Comparison of ENCODE assay signal across 24 mouse cellular contexts in the genomic region with DNA sequence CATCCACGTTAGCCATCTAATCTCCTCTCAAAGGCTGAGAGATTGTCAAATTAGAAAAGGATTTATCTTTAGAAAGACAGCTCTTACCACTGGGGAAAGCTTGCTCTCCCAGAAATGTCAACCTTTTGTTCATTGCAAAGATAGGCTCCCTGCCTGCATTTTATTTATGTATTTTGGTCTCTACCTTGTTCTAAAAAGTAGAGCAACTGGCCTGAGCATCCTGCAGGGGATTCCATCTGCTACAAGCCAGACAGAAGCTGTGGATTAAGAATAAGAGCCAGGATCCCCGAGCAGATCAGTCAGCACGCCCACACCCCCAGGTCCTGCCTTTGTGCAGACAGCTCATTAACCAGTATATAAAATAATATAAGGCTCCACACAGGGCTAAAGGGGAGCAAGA. TPM values are rescaled to one million over a fixed set of nuclear protein-coding genes. Genes with fewer than 3 reads are reported as not detected.
DNase-seq lines count a peak whose midpoint lies in the region; ATAC-seq lines count a peak whose summit lies in the region.
"Had no signal": no experiment of that assay in that cellular context is flagged by ENCODE, and none has a peak within 500 bp of the region (broad histone marks: within the 10 kb centered on the region; RNA-seq: fewer than 3 reads in every experiment).

No protein-coding gene starts in this region.

- H3K9ac ChIP-seq in forebrain, embryonic 14.5 days (ENCODE audit: low read length): no peak overlapping the region
- H3K9ac ChIP-seq in midbrain, embryonic 13.5 days (replicated peaks): no peak overlapping the region
- H3K9ac ChIP-seq in midbrain, embryonic 11.5 days (ENCODE audit: low read length): no peak overlapping the region
- H3K9ac ChIP-seq: embryonic facial prominence, embryonic 13.5 days; heart, embryonic 15.5 days; hindbrain, embryonic 15.5 days; intestine, embryonic 15.5 days; liver, postnatal 0 days had no signal

- no peaks in the 10 kb centered on the region for H3K36me3 ChIP-seq in forebrain, embryonic 14.5 days (ENCODE audit: control insufficient read depth, insufficient read depth, low read length)
- no peaks in the 10 kb centered on the region for H3K36me3 ChIP-seq in forebrain, embryonic 10.5 days (replicated peaks)
- H3K36me3 ChIP-seq in midbrain, embryonic 13.5 days: no peaks in the 10 kb centered on the region
- H3K36me3 ChIP-seq in midbrain, embryonic 11.5 days (ENCODE audit: control insufficient read depth, insufficient read depth, low read length): no peaks in the 10 kb centered on the region
- H3K36me3 ChIP-seq: embryonic facial prominence, embryonic 13.5 days; heart, embryonic 15.5 days; hindbrain, embryonic 15.5 days; intestine, embryonic 15.5 days had no signal

- ATAC-seq in forebrain, embryonic 14.5 days: no peak
- 0 out of 2 replicates have a peak, but pooled peaks have one; percentile 30 for ATAC-seq in midbrain, embryonic 13.5 days
- no peak for ATAC-seq in midbrain, embryonic 11.5 days (ENCODE audit: low FRiP score)
- ATAC-seq: CD4-positive, CD25-positive, alpha-beta regulatory T cell, adult 4 months; intestine, embryonic 15.5 days; liver, postnatal 0 days; Patski had no signal

- H3K4me2 ChIP-seq in forebrain, embryonic 14.5 days (ENCODE audit: low read length): no peak overlapping the region
- no peak overlapping the region for H3K4me2 ChIP-seq in midbrain, embryonic 13.5 days (replicated peaks)
- H3K4me2 ChIP-seq in midbrain, embryonic 11.5 days: no peak overlapping the region
- H3K4me2 ChIP-seq: embryonic facial prominence, embryonic 13.5 days; heart, embryonic 15.5 days; hindbrain, embryonic 15.5 days; intestine, embryonic 15.5 days had no signal

- no peaks in the 10 kb centered on the region for H3K9me3 ChIP-seq in forebrain, embryonic 14.5 days (replicated peaks; ENCODE audit: control insufficient read depth, low read length)
- peaks cover 3% of the 10 kb centered on the region; the same call in 1 of the 2 replicates for H3K9me3 ChIP-seq in forebrain, embryonic 10.5 days
- H3K9me3 ChIP-seq in midbrain, embryonic 13.5 days: no peaks in the 10 kb centered on the region
- no peaks in the 10 kb centered on the region for H3K9me3 ChIP-seq in midbrain, embryonic 11.5 days (ENCODE audit: control insufficient read depth, low read length)
- H3K9me3 ChIP-seq: embryonic facial prominence, embryonic 13.5 days; heart, embryonic 15.5 days; hindbrain, embryonic 15.5 days; intestine, embryonic 15.5 days had no signal

- 13% methylated on average over 3 of the region's 3 CpGs for WGBS in forebrain, embryonic 14.5 days
- WGBS in forebrain, embryonic 10.5 days: 24% methylated on average over 3 of the region's 3 CpGs
- WGBS in midbrain, embryonic 13.5 days: 16% methylated on average over 3 of the region's 3 CpGs
- 10% methylated on average over 3 of the region's 3 CpGs for WGBS in midbrain, embryonic 11.5 days

- H3K4me3 ChIP-seq in forebrain, embryonic 14.5 days (ENCODE audit: low read depth, low read length): no peak overlapping the region
- H3K4me3 ChIP-seq in forebrain, embryonic 10.5 days: no peak overlapping the region
- H3K4me3 ChIP-seq in midbrain, embryonic 13.5 days (replicated peaks): no peak overlapping the region
- no peak overlapping the region for H3K4me3 ChIP-seq in midbrain, embryonic 11.5 days (ENCODE audit: low read depth, low read length)
- H3K4me3 ChIP-seq: embryonic facial prominence, embryonic 13.5 days; heart, adult 2 months; heart, embryonic 15.5 days; hindbrain, embryonic 15.5 days; intestine, embryonic 15.5 days had no signal

- H3K4me1 ChIP-seq in forebrain, embryonic 14.5 days (ENCODE audit: control insufficient read depth, insufficient read depth, low read length): peaks cover 7% of the 10 kb centered on the region
- peaks cover 51% of the 10 kb centered on the region for H3K4me1 ChIP-seq in forebrain, embryonic 10.5 days
- H3K4me1 ChIP-seq in midbrain, embryonic 13.5 days (replicated peaks): peaks cover 45% of the 10 kb centered on the region
- H3K4me1 ChIP-seq in midbrain, embryonic 11.5 days (ENCODE audit: control insufficient read depth, insufficient read depth, low read length): peaks cover 22% of the 10 kb centered on the region
- H3K4me1 ChIP-seq: embryonic facial prominence, embryonic 13.5 days; heart, embryonic 15.5 days; intestine, embryonic 15.5 days had no signal

- H3K27ac ChIP-seq in forebrain, embryonic 14.5 days (ENCODE audit: low read depth, low read length): no peak overlapping the region
- H3K27ac ChIP-seq in forebrain, embryonic 10.5 days: no peak overlapping the region
- H3K27ac ChIP-seq in midbrain, embryonic 13.5 days: 0 out of 2 replicates have a peak overlapping the region, but pooled peaks have one; percentile 8
- H3K27ac ChIP-seq in midbrain, embryonic 11.5 days (ENCODE audit: low read depth, low read length): no peak overlapping the region
- H3K27ac ChIP-seq: embryonic facial prominence, embryonic 13.5 days; heart, adult 2 months; heart, embryonic 15.5 days; hindbrain, embryonic 15.5 days; intestine, embryonic 15.5 days had no signal

- H3K27me3 ChIP-seq in forebrain, embryonic 14.5 days (replicated peaks; ENCODE audit: control insufficient read depth, insufficient read depth, low read length): no peaks in the 10 kb centered on the region
- H3K27me3 ChIP-seq in forebrain, embryonic 10.5 days (ENCODE audit: poor library complexity, severe bottlenecking): peaks cover 18% of the 10 kb centered on the region
- 0 out of 2 replicates have a peak, but pooled peaks cover 3% of the 10 kb centered on the region for H3K27me3 ChIP-seq in midbrain, embryonic 13.5 days
- no peaks in the 10 kb centered on the region for H3K27me3 ChIP-seq in midbrain, embryonic 11.5 days (ENCODE audit: control insufficient read depth, insufficient read depth, low read length)
- H3K27me3 ChIP-seq: embryonic facial prominence, embryonic 13.5 days; hindbrain, embryonic 15.5 days; intestine, embryonic 15.5 days had no signal

- peak; percentile 14 for DNase-seq in forebrain, embryonic 14.5 days (ENCODE audit: low spot score)
- no peak for DNase-seq in forebrain, embryonic 10.5 days (ENCODE audit: extremely low spot score, low spot score)
- no peak for DNase-seq in midbrain, embryonic 11.5 days (ENCODE audit: low spot score, missing footprints)
- peak; percentile 88 for DNase-seq in cerebellum, adult 11-12 months
- DNase-seq in cerebellum, postnatal 14 days: peak; percentile 67 to 81
- no peak for DNase-seq in adrenal gland, postnatal 14 days
- DNase-seq in adrenal gland, adult 2 months: no peak
- DNase-seq: adrenal gland, postnatal 10 days; gastrocnemius, postnatal 10 days; heart, adult 2 months; heart, postnatal 4 days; liver, postnatal 0 days; lung, postnatal 10 days; thymus, adult 18-20 months; thymus, postnatal 4 days had no signal

RNA-seq across cellular contexts. Expression of gene Sv2b, which starts 16.8 kb away (rescaled TPM):
- polyA plus RNA-seq in forebrain, embryonic 14.5 days (2014; fragmentation: Nextera tagmentation; extraction: Ambion mirVana): 8.4 and 10.4 TPM in 2 replicates
- 1.1 and 1.3 TPM in 2 replicates for polyA plus RNA-seq in forebrain, embryonic 10.5 days (2016; fragmentation: Nextera tagmentation; extraction: Ambion mirVana)
- polyA plus RNA-seq in midbrain, embryonic 13.5 days (2015; fragmentation: Nextera tagmentation; extraction: Ambion mirVana): 3.5 and 4.2 TPM in 2 replicates
- polyA plus RNA-seq in midbrain, embryonic 11.5 days (2014; fragmentation: Nextera tagmentation; extraction: Ambion mirVana): 1.8 and 2.3 TPM in 2 replicates
- total RNA-seq in adrenal gland, postnatal 14 days (2021): 0.45 and 0.67 TPM in 2 replicates
- under 1 TPM; 0.17 to 0.21 TPM for total RNA-seq in adrenal gland, adult 2 months (2021)
- 0.02 and 0.03 TPM in 2 replicates for polyA plus RNA-seq in adrenal gland, adult 2 months (2012; rRNA removed)
- total RNA-seq: megakaryocyte progenitor cell, adult 5-6 weeks had no signal
- polyA plus RNA-seq: CD4-positive, CD25-positive, alpha-beta regulatory T cell, adult 4 months; liver, adult 2 months; liver, postnatal 0 days had no signal

Comparison
In these comparisons a context has a peak if more than half of its experiments do, and no peak if none do; other contexts are left out.
1. DNase-seq: peak in forebrain, embryonic 14.5 days (single experiment), cerebellum, adult 11-12 months (single experiment) and cerebellum, postnatal 14 days (2 of 2); none in forebrain, embryonic 10.5 days (single experiment), midbrain, embryonic 11.5 days (single experiment), adrenal gland, postnatal 14 days (single experiment) and adrenal gland, adult 2 months (single experiment).